Mouse (Mus musculus): ENCODE results near the gene Afmid.

Afmid gene

DNA sequence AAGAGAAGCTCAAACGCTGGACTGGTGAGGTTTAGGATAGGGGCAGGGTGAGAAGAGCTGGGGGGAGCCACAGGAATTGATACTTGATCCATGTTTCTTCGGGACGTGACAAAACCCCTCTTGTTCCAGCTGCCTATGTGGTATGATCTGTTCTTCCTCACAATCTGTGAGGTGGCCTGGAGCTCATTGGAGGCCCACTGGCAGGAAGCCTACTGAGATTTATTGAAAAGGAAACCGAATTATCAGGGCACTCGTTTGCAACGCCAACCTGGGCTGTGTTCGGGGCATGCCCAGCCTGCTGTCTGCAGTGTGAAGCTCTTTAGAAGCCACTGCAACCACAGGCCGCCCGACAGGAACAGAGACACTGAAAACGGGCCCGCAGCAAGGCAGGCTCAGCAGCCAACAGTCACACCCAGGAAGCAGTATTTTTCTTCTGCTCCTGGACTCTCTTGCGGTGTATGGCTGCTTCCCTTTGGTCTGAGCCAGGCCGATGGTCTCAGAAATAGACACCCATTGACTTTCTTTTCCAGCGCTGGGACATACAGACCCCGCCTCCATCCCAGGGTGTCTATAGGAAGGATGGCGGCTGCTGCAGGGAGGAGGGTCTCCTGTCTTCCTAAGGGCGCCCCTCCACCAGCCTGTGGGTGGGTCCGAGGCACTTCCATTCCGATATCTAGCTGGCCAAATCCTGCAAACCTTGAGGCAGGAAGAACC, 22.7 kb downstream of the Afmid start:
- no peak for DNase-seq (ENCODE audit: low spot score)

DNA sequence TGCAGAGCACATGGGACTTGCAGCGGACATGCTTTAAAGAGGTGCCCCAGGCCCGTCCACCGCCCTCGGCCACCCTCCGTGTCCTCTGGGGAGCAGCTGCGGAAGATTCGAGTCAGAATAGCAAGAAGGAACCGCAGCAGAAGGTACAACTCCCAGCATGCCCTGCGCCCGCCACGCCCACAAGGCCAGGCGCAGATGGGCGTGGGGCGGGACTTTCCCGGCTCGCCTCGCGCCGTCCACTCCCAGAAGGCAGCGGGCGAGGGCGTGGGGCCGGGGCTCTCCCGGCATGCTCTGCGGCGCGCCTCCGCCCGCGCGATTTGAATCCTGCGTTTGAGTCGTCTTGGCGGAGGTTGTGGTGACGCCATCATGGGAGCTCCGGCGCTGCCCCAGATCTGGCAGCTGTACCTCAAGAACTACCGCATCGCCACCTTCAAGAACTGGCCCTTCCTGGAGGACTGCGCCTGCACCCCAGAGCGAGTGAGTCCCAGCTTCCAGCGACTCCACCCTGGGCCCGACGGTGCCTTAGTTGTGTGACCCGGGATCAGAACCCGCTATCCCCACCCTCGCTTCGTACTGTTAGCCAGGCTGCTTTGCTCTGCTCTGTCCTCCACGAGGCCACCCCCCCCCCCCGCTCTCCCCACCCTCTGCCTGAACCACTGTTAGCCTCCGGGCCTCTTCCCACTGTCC, 23.4 kb downstream of the Afmid start, which contains the start of gene Birc5:
Birc5 (plus strand) TSS at position 267 of the 687 bp plus-strand sequence.
- DNase-seq (ENCODE audit: low spot score), result peak; percentile 97

DNA sequence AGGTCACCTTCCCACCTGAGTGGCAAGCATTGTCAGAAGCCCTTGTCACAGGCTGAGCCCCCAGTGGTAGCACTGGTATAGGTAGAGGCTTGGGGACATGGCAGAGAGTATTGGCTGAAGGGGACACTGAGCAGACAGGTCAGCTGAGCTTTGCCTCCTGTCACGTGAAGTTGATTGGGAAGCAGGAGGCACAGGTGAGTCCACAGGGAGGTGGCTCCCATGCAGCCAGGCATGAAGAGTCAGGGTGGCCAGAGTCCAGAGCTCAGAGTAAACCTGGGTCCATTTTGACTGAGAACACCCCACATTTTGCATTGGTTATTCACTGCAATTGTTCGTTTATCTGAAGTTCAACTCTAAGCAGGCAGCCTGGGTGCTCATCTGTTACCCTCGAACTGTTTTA, 27.2 kb downstream of the Afmid start:
- DNase-seq (ENCODE audit: low spot score), result no peak

DNA sequence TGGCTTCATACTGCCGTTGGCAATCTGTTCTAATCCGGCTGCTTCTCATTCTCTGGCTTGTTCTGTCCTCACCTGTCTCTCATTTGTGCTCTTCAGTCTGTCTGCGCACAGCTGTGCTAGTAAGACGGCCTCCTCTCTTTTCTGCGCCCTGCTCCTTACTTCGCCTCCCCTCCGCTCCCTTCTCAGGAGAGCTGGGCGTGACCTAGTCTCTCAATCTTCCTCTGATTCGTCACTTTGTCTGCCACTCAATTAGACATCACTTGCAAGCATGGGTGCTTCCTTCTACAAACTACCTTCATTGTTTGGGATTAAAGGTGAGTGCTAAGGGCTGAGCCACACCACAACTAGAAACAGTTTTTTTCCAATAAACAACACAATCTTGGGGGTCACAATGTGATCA, 28.5 kb downstream of the Afmid start:
- DNase-seq (ENCODE audit: low spot score), result no peak

DNA sequence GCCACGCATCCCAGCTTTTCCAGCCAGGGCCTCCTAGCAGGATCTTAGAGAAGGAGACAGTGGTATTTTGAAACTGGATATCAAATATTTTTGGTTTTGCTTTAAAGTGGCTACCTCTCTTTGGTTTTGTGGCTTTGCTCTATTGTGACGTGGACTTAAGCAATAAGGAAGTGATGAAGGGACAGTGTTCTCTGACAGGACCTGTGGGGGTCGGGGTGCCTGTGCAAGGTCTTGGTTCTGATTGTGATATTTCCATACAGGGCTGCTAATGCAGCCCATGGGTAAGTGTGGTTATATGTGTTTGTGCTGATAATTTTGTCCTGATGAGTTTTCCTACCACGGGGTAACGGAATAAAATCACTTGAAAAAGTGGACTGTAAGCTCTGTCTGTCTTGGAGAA, 29.6 kb downstream of the Afmid start:
- no peak for DNase-seq (ENCODE audit: low spot score)

DNA sequence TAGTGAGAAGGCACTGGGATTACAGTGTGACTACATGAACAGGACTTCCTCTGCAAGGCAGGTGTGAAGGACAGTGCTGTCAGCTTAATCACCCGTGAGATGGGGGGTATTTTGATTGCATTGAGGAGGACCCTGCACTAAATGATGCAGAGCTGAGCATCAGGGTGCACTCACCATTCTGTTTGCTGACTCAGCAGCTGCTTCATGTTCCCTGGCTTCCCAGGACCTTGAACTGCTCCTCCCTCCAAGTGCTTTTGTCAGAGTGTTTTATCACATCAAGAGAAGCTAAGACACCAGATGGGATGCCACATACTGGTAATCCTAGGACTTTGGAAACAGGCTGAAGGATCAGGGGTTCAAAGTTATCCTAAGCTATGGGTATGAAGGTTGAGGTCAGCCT, 30.3 kb downstream of the Afmid start:
- no peak for DNase-seq (ENCODE audit: low spot score)

DNA sequence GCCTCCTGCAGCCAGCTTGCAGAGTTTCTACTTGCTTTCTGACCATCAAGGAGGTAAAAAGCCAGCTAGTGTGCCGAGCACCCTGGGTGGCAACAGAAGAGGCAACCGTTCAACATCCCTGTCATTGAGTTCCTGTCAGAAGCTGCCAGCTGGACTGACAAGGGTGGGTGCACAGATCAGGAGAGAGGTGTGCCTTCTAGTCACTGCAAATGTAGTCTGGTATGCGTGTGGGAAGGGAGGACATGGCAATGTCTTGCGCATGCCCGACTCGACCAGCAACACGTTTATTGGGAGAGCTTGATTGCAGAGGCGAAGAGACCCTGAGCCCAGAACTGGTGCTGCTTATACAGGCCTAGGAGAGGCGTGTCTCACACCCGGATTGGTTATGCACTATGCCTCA, 31.7 kb downstream of the Afmid start:
- no peak for DNase-seq (ENCODE audit: low spot score)

DNA sequence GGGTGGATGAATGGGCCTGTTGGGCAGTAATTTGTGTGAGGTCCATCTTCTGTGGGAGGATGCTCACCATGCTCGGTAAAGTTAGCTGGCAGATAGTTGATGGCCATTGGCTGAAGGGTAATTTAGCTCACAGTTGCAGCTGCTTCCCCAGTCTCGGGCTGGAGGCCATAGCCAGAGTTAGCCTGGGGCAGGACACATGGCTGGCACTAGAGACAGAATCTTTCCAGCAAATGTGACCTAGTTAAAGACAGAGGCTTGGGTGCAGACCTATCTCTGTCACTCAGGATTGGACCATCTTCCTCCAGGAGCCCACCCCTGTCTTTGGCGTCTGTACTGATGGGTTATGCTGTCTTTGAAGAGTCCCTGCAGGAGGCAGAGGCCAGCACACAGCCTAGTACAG, 32.7 kb downstream of the Afmid start:
- DNase-seq (ENCODE audit: low spot score), result no peak

DNA sequence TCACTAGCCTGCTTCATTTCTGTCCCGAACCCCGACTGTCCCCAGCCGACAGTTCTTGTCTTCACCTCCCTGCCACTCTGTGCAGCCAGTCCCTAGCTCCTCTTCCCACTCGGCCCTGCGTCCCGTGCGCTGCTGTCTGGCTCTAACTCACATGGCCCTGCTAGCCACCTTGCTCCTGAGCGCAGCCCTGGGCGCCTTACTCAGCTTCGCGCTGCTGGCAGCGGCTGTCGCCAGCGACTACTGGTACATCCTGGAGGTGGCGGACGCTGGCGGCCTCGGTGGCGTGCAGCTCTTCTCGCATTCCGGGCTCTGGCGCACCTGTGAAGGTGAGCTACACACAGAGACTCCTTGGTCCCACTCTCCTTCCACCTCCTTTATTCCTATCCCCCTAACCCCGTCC, 34.9 kb downstream of the Afmid start, which contains the start of gene Tmem235:
Tmem235 (plus strand) TSS at position 152 of the 400 bp plus-strand sequence.
- no peak for DNase-seq (ENCODE audit: low spot score)

DNA sequence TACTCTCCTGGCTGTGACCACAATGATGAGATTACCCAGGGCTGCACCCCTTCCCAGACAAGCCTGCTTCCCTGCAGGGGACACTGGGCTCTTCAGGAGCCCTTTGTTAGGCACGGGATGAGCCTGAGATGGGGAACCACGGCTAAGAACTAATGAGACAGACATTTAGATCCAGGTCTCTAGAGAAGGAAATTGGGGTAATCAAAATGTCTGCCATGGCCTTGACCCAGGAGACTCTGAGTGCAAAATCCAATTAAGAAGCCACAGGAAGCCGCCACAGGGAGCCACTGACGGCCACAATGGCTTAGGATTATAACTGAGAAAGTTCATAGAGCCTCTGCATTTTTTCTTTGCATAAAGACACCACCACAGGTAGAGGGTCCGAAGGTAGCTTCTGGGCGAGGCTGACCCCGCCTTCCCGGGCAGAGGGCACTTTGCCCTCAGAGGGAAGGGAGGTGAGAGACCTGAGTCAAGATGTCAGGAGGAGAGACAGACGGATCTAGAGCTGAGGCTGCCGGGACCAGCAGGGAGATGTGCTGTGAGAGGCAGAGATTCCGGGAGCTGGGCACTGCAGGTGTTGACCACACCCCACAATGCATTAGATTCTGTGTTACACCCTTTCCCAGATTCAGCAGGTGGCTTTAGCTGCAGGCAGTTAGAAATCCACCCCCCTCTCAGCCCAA, 37.6 kb downstream of the Afmid start:
- peak; percentile 50 for DNase-seq (ENCODE audit: low spot score)

DNA sequence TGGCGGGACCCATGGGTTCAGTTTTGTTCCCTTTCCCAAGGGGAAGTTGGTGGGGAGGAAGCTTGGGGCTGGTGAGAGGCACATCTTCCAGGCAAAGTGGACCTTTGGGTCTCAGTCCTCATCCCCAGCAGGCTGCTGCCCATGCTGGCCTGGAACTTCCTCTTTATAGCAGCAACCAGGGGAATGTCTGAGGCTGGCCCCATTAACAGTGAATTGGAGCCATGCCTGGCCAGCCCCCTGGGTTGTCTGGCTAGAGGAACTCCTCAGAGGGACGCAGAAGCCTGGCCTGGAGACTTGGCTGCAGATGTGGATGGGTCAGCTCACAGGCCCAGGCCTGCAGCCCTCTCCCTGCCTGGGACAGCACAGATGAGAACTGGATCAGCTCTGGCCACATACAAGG, 39.1 kb downstream of the Afmid start:
- DNase-seq (ENCODE audit: low spot score), result no peak

DNA sequence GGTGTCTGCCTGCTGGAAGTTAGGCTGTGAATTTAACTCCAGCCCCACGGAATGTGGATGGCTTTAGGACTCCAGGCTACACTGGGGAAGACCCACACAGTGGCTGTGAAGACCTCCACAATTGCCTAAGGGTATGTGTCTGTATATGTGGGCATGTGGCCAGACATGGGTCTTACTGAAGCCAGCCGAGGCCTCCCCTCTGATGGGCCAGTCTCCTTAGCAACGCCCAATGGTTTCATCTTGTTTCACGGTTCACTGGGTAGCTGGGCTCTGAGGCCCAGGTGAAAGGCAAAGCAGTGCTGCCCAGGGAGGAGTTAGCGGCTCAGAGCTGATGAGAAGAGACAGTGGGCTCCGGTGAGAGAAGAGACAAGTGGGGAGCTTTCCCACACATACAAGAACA, 40.3 kb downstream of the Afmid start:
- no peak for DNase-seq (ENCODE audit: low spot score)

DNA sequence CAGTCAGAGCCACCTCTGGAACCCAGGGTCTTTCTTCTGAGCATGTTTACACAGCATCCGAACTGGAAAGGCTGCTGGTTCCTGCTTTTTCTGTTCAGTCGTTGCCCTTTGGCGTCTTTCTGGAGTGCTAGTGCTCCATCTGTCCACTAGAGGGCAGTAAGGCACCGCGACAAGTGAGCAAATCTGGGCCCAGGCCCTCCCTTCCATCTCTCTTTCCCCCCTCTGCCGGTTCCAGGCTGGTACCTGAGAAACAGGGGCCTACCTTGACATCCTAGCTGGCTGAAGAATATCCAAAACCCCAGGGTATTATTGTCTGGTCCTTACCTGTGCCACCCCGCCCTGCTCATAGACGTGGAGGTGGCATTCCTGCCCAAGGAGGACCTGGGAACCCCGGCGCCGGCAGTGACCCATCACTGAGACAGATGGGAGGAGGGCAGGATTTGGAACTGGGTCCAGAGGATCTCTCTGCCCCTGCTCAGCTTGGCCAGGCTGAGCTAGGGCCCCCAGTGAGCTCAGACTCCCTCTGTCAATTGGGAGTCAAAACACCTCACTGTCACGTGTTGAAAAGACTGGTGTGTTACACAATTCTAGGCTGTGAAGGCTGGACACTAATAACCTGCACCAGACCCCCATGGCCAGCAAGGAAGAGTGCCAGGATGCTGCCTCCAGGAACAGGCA, 45.1 kb downstream of the Afmid start:
- DNase-seq (ENCODE audit: low spot score), result no peak

DNA sequence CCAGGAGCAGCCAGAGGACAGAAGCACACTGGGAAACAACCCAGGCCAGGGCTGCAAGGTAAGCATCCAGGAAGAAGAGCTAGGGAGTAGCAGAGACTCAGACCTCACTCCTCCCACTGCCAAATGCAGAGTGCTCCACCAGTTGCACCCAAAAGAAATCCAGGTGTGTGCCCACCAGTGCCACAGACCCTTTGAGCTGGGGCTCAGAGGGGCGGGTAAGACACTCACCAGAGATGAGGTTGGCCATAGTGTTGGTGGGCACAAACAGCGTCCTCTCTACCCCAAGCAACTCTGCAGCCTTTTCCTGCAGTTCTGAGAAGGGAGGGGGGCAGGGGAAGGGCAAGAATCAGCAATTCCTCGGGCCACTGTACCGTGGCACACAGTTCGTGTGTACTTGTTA, 45.7 kb downstream of the Afmid start:
- no peak for DNase-seq (ENCODE audit: low spot score)

DNA sequence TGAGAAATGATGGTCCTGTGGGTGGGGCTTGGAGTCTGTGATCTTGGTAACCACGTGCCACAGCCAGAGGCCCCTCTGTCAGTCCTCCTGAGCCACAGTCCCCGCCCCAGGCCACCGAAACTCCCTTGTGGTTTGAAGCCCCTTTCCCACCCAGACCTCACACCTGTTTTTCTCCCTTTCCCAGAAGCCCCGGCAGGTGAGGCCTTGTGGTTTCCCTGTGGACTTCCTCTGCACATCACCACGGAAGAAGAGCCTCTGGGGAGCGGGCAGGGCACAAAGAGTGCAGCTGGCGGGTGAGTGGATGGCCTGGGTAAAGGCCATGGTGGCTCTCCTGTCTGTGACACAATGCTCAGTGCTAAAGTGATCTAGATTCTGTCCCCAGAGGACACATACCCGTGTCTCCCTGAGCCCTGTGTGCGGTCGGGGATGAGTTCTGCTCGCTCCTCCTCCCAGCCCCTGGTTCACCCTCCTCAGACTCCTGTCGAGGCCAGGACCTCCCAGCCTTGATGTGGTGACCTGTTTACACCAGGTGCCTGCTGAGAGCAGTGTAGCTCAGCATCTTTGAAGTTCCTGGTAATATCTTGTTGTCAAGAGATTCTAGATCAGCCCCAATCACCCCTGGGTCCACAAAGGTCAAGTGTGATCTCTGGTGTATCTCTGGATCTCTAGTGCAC, 46.3 kb downstream of the Afmid start:
- DNase-seq (ENCODE audit: low spot score), result no peak

DNA sequence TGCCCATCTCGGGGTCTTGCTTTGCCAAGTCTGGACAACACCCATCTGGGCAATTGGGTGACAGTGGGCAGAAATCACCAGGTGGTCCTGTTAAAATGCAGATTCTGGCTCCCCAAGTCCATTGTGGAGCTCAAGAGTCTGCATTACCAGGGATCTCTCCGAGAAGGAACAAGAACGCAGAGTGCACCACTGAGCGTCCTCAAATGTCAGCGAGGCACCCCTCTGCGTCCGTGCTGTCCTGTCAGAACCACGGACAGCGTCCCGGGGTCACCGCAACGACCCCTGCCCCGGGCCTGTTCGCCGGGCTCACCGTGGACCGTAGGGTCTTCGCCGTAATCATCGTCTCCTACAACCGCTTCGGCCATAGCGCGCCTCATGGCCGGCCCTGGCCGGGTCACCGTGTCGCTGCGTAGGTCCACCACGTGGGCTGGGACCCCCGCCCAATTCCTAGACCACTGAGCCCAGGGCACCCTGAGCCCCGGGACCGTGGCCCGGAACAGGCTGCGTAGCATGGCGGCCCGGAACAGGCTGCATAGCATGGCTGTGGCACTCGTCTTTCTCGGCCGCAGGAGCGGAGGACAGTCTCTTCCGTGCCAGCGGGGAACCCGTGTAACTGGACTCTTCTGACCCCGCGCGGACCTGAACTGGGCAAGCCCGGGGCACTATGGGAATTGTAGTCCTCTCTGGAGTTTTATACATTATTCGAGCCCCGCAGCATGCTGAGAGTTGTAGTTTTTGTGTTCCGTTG, 47.3 kb downstream of the Afmid start, which contains the start of gene Tha1:
Tha1 (minus strand) TSS at position 621 of the 748 bp plus-strand sequence.
- peak; percentile 74 for DNase-seq (ENCODE audit: low spot score)

DNA sequence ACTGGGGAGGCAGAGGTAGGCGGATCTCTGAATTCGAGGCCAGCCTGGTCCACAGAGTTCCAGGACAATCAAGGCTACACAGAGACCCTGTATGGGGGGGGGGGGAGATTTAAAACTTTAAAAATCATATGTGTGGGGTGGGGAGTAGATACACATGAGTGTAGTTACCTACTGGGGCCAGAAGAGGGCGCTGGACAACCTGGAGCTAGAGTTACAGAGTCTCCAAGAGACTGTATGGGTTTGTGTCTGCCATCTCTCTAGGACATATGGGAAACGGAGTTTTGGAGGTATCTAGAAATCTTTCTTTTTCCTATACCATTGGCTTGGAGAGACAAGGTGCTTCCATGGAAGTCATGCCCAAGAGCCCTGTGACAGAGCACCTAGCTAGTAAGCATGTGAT, 48.7 kb downstream of the Afmid start:
- DNase-seq (ENCODE audit: low spot score), result no peak

DNA sequence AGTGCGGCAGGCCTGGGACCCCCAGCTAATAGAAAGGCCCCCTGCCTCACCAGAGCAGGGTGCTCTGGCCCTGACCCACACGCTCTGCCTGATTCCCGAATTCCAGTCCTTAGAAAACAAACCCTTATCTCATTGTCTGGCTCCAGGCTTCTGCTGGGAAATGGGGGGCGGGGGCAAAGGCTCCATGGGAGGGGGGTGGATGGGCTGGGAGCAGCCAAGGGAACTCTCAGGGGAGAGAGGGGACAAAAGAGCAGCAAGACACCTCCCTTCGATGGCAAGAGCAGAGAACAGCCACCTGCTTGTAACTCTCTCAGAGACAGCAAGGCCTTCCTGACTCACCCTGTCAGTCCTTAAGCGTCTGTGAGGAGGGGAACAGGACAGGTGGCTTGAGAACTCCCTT, 50.0 kb downstream of the Afmid start:
- DNase-seq (ENCODE audit: low spot score), result no peak

DNA sequence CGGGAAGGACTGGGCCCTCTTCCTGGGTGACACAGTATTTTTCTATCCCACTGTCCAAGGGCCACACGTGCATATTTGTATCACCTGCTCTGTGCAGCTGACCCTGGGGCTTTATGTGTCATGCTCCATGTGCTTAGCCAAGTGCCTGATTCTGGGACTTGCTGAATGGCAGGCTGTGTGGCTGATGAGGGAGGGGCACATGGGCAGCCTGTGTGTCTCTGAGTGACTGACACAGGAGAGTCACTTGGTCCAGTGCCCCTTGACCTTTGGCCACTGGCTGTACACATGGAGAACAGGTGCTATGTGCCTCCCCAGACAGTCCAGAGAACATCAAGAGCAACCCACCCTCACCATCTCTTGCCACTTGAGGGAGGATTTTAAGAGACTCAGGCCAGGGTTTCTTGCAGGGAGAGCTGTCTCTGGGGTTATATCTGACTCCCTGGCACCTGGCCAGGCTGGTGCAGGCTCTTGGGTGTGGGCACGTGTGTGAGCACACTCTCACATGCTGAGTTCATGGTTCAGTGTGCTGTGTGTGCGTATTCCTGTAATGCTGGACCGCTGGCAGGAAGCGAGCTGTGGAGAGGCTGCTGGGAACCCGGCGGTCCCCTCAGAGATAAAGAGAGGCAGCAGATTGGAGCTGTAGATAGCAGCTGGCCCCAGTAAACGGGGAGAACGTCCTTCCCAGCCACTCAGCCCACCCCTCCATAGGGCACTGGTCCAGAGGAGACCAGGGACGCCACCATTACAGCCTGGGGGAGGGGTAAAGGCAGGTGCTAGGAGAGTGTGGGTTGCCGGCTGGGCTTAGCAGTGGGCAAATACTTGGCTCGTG, 52.4 kb downstream of the Afmid start:
- DNase-seq (ENCODE audit: low spot score), result peak; percentile 67

DNA sequence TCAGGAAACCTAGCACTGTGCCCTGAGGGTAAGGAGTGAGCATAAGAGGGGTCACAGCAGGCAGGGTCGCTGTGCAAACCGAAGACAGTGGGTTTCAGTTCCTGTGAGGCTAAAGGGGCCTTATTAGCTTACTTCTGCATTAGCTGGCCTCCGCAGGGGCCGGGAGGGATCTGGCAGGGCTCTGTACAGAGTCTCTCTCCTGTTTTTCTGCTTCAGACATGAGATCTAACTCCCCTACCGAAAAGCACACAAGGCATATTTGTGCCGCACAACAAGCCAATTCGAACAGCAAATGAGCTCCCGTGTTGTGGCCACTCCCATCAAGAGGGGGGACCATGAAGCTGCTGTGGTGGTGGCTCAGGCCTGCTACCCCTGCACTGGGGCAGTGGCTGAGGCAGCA, 53.2 kb downstream of the Afmid start:
- DNase-seq (ENCODE audit: low spot score), result no peak
